Mouse (Mus musculus): ENCODE results near the gene Bcat2. TPM values are rescaled to one million over a fixed set of nuclear protein-coding genes. Genes with fewer than 3 reads are reported as not detected.

Gene Bcat2
- total and polyA plus RNA-seq, 3 experiments = 13.5 to 65.6 (median 30.9) TPM

DNA sequence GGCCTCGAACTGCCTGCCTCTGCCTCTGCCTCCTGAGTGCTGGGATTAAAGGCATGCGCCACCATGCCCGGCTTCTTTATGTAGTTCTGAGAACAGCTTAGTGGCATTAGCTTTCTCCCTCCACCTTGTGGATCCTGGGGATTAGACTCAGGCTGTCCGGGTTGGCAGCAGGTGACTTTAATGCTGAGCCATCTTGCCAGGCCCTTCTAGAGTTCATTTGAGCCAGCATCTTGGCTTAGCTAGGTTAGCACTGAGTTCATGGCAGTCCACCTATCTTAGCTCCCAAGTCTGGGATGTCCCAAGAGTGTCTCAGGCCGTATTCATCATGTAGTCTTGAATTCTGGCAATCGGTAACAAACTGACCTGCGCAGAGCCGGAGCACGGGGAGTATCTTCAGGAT is 4.5 kb upstream of the Bcat2 start:
- no peak for TF ChIP-seq JUN (IDR thresholded peaks at IDR 0.05; ENCODE audit: insufficient read depth, low read depth, low read length)
- TF ChIP-seq UBTF (IDR thresholded peaks at IDR 0.05; ENCODE audit: low read depth, low read length) = no peak
- no peak for TF ChIP-seq ETS1 (conservative IDR thresholded peaks at IDR 0.05; ENCODE audit: low read depth, low read length)
- TF ChIP-seq CTCF (conservative IDR thresholded peaks at IDR 0.05 in 1 of 2, IDR thresholded peaks at IDR 0.05 in 1 of 2; ENCODE audit: low read depth in 2 of 2, low read length in 2 of 2) = no peak
- no peak for TF ChIP-seq TBP (conservative IDR thresholded peaks at IDR 0.05; ENCODE audit: low read depth, low read length)
- TF ChIP-seq ZKSCAN1 (IDR thresholded peaks at IDR 0.05; ENCODE audit: borderline replicate concordance, low read depth, low read length) = no peak
- no peak for TF ChIP-seq USF1 (IDR thresholded peaks at IDR 0.05; ENCODE audit: low read depth, low read length)
- no peak for TF ChIP-seq RCOR1 (conservative IDR thresholded peaks at IDR 0.05; ENCODE audit: low read depth, low read length)
- TF ChIP-seq KAT2A (IDR thresholded peaks at IDR 0.05; ENCODE audit: insufficient replicate concordance, low read length) = no peak
- TF ChIP-seq ELF1 (IDR thresholded peaks at IDR 0.05; ENCODE audit: low read depth, low read length) = no peak
- TF ChIP-seq PAX5 (IDR thresholded peaks at IDR 0.05; ENCODE audit: low read length) = no peak
- TF ChIP-seq GABPA (IDR thresholded peaks at IDR 0.05; ENCODE audit: insufficient replicate concordance, low read depth, low read length) = no peak
- Histone ChIP-seq H3K27ac (ENCODE audit: insufficient read depth, low read depth) (no peak overlapping the region), H3K4me1 (ENCODE audit: control insufficient read depth in 1 of 2, insufficient read depth in 2 of 2) (peaks cover 4 to 39% of the 10 kb centered on the region in 2 experiments), H3K4me3 (replicated peaks in 1 of 3; ENCODE audit: low read depth in 2 of 3, low read length in 2 of 3, poor library complexity in 1 of 3) (no peak overlapping the region), H3K79me2 (replicated peaks; ENCODE audit: control insufficient read depth, extremely low read depth, insufficient read depth, poor library complexity, severe bottlenecking) (no peaks in the 10 kb centered on the region), H3K4me2 (ENCODE audit: insufficient read depth, low read depth, poor library complexity, severe bottlenecking) (no peak overlapping the region), H3K36me3 (replicated peaks in 1 of 2; ENCODE audit: control insufficient read depth in 1 of 2, insufficient read depth in 1 of 2, low read length in 1 of 2) (no peaks in the 10 kb centered on the region), H3K9ac (ENCODE audit: insufficient read depth, low read depth) (no peak overlapping the region), H3K27me3 (replicated peaks) (no peaks in the 10 kb centered on the region), H3K9me3 (replicated peaks; ENCODE audit: low read length) (no peaks in the 10 kb centered on the region)
- in situ Hi-C loops (cut with MboI; ENCODE audit: low pct_ligation_motif_present, low pct_unique_long_range_greater_than_20kb, low sequenced_read_pairs) (no loop called here), dilution Hi-C loops (cut with MboI; ENCODE audit: extremely low pct_ligation_motif_present, extremely low pct_unique_long_range_greater_than_20kb, low sequenced_read_pairs) (no loop called here)
- DNase-seq (ENCODE audit: extremely low read depth) = no peak

DNA sequence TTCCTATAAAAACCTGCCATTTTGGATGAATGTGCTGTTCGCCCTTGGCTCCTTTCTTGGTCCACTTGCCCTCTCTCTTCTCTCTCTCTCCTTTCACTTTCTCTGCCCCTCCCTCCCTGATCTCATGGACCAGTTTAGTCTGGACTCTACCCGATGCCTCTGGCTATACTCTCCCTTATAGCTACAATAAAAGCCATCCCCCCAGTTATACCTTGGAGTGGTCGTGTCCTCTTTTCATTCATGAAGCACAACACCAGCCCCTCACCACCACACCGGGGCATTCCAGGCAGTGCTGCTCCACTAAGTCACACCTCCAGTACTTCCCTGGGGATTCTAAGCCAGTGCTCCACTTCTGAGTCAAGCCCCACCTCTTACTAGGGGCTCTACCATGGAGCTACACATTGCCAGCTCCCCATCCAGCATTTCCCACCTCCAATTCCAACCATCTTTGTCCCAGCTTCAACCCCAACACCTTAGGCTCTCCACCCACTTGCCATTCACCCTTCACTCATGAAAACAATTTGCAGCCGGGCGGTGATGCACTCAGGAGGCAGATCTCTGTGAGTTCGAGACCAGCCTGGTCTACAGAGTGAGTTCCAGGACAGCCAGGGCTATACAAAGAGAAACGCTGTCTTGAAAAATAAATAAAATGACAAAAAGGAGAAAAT is 2.7 kb upstream of the Bcat2 start:
- DNase-seq (ENCODE audit: extremely low read depth) = no peak
- TF ChIP-seq POLR2AphosphoS2 (IDR thresholded peaks at IDR 0.05; ENCODE audit: low read depth, low read length) = no peak
- no peak for TF ChIP-seq PAX5 (IDR thresholded peaks at IDR 0.05; ENCODE audit: low read length)
- no peak for TF ChIP-seq RAD21 (IDR thresholded peaks at IDR 0.05; ENCODE audit: low read depth, low read length)
- no peak for TF ChIP-seq MAFK (IDR thresholded peaks at IDR 0.05; ENCODE audit: insufficient replicate concordance, low read length)
- TF ChIP-seq IRF4 (IDR thresholded peaks at IDR 0.05; ENCODE audit: low read depth, low read length) = no peak
- no peak for TF ChIP-seq ZMIZ1 (IDR thresholded peaks at IDR 0.05; ENCODE audit: low read depth, low read length)
- no peak for TF ChIP-seq USF2 (conservative IDR thresholded peaks at IDR 0.05; ENCODE audit: low read depth, low read length)
- TF ChIP-seq NELFE (IDR thresholded peaks at IDR 0.05; ENCODE audit: low read depth, low read length) = no peak
- no peak for TF ChIP-seq JUN (IDR thresholded peaks at IDR 0.05; ENCODE audit: insufficient read depth, low read depth, low read length)
- no peak for TF ChIP-seq CHD2 (IDR thresholded peaks at IDR 0.05; ENCODE audit: low read length)
- no peak for TF ChIP-seq MEF2A (IDR thresholded peaks at IDR 0.05; ENCODE audit: borderline replicate concordance, low read depth, low read length)
- TF ChIP-seq ZKSCAN1 (IDR thresholded peaks at IDR 0.05; ENCODE audit: borderline replicate concordance, low read depth, low read length) = no peak
- TF ChIP-seq ZC3H11A (IDR thresholded peaks at IDR 0.05; ENCODE audit: low read depth, low read length) = no peak
- no peak for TF ChIP-seq BHLHE40 (IDR thresholded peaks at IDR 0.05; ENCODE audit: low read depth, low read length)
- no peak for TF ChIP-seq MYC (IDR thresholded peaks at IDR 0.05; ENCODE audit: low read depth, low read length)
- no peaks in the 10 kb centered on the region for H3K79me2 ChIP-seq (replicated peaks; ENCODE audit: control insufficient read depth, extremely low read depth, insufficient read depth, poor library complexity, severe bottlenecking)
- no peaks in the 10 kb centered on the region for H3K9me3 ChIP-seq (replicated peaks; ENCODE audit: low read length)
- no peaks in the 10 kb centered on the region for H3K27me3 ChIP-seq (replicated peaks)
- H3K4me2 ChIP-seq (ENCODE audit: insufficient read depth, low read depth, poor library complexity, severe bottlenecking) = no peak overlapping the region
- no peaks in the 10 kb centered on the region for H3K36me3 ChIP-seq (replicated peaks in 1 of 2; ENCODE audit: control insufficient read depth in 1 of 2, insufficient read depth in 1 of 2, low read length in 1 of 2)
- no peak overlapping the region for H3K27ac ChIP-seq (ENCODE audit: insufficient read depth, low read depth)
- in situ Hi-C loops (cut with MboI; ENCODE audit: low pct_ligation_motif_present, low pct_unique_long_range_greater_than_20kb, low sequenced_read_pairs) (no loop called here), dilution Hi-C loops (cut with MboI; ENCODE audit: extremely low pct_ligation_motif_present, extremely low pct_unique_long_range_greater_than_20kb, low sequenced_read_pairs) (no loop called here)
- no peak overlapping the region for H3K4me3 ChIP-seq (replicated peaks in 1 of 3; ENCODE audit: low read depth in 2 of 3, low read length in 2 of 3, poor library complexity in 1 of 3)
- no peak overlapping the region for H3K9ac ChIP-seq (ENCODE audit: insufficient read depth, low read depth)
- peaks cover 8 to 41% of the 10 kb centered on the region in 2 experiments for H3K4me1 ChIP-seq (ENCODE audit: control insufficient read depth in 1 of 2, insufficient read depth in 2 of 2)
